Mouse (Mus musculus) hindbrain, embryonic 16.5 days (tissue): Measurements from ENCODE around the gene Cks2. TPM values are rescaled to one million over a fixed set of nuclear protein-coding genes. Genes with fewer than 3 reads are reported as not detected.

ENCODE experiments used
- ATAC-seq: fragments of 200-750 bp; cut with Nextera tagmentation; 2 replicates; pipeline ENCODE4 v1.8.0; 2017; ENCODE audit warnings: moderate TSS enrichment, moderate library complexity
- H3K27ac ChIP-seq: fragments of 300-500 bp; sonication (generic); 2 replicates; pipeline ENCODE4 v1.5.1; 2014; ENCODE audit warnings: low read depth, mild to moderate bottlenecking, control low read depth, low read length, moderate library complexity
- H3K27me3 ChIP-seq: fragments of 300-500 bp; sonication (generic); replicated peaks from 2 replicates; pipeline ENCODE4 v1.6.1; 2014; ENCODE audit warnings: low read length; ENCODE audit not compliant: control insufficient read depth, insufficient read depth
- H3K36me3 ChIP-seq: fragments of 300-500 bp; sonication (generic); 2 replicates; pipeline ENCODE4 v1.6.1; 2014; ENCODE audit warnings: mild to moderate bottlenecking, low read length, moderate library complexity, mixed read lengths; ENCODE audit not compliant: control insufficient read depth, insufficient read depth
- H3K4me1 ChIP-seq: fragments of 300-500 bp; sonication (generic); 2 replicates; pipeline ENCODE4 v1.6.1; 2014; ENCODE audit warnings: low read depth, low read length; ENCODE audit not compliant: control insufficient read depth, insufficient read depth
- H3K4me2 ChIP-seq: fragments of 300-500 bp; sonication (generic); 2 replicates; pipeline ENCODE4 v1.6.1; 2014; ENCODE audit warnings: mild to moderate bottlenecking, low read length, control low read depth, moderate library complexity
- H3K4me3 ChIP-seq: fragments of 300-500 bp; sonication (generic); 2 replicates; pipeline ENCODE4 v1.5.1; 2014; ENCODE audit warnings: mild to moderate bottlenecking, low read length, control low read depth, moderate library complexity
- H3K9ac ChIP-seq: fragments of 300-500 bp; sonication (generic); 2 replicates; pipeline ENCODE4 v1.6.1; 2014; ENCODE audit warnings: low read depth, mild to moderate bottlenecking, control low read depth, low read length, moderate library complexity
- H3K9me3 ChIP-seq: fragments of 300-500 bp; sonication (generic); 2 replicates; pipeline ENCODE4 v1.6.1; 2014; ENCODE audit warnings: mild to moderate bottlenecking, low read length, moderate library complexity; ENCODE audit not compliant: control insufficient read depth
- WGBS: fragments of 180-500 bp; shearing (Covaris S2); extraction: QIAGEN DNeasy Blood & Tissue Kit; methylation state at CpG from one replicate; pipeline ENCODE4 v1.1.7; 2014; 5-methylcytosine and 5-hydroxymethylcytosine counted together
- polyA plus RNA-seq: library from polyadenylated mRNA; unstranded; fragments of >200 nt; fragmentation: Nextera tagmentation; extraction: Ambion mirVana; gene quantifications from 2 replicates; pipeline ENCODE4 v1.2.1, GENCODE M21; 2015

Gene Cks2
- polyA plus RNA-seq, 1 experiment from 2014 or later = 49.7 TPM

DNA sequence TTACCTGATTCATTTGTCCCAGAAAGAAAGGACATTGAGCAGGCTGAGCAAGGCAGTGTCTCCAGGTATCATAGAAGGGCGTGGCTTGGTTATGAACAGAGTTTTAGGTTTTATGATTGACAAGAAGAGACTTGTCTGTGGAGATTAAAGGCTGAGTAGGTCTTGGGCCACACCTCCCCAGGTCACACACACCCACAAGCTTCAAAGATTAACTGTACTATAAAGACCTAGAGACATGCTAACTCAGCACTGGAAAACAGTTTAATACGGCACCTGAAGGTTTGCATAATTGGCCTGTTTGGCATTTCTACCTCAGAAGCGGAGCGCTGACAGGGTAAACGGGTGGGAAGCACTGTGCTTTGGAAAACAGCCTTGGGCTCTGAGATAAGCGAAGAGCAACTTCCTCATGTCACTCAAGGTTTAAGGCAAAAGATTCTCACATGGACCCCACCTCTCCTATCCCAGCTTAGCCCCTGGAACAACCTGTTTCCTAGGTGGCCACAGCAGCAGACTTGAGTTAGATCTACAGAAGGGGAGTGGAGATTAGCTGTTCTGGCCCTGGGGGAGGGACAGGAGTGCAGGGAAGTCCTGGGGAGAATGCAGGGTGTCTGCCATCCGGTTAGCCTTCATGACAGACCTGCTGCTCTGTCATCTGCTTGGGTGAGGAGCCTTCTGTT lies 40.4 kb downstream of the Cks2 start:
- Histone ChIP-seq H3K9ac (no peak overlapping the region), H3K4me1 (no peaks in the 10 kb centered on the region), H3K9me3 (no peaks in the 10 kb centered on the region), H3K36me3 (peaks cover 34% of the 10 kb centered on the region), H3K4me2 (no peak overlapping the region), H3K27me3 (no peaks in the 10 kb centered on the region), H3K27ac (no peak overlapping the region), H3K4me3 (no peak overlapping the region)
- ATAC-seq = no peak
- WGBS = 92% methylated on average over 7 of the region's 7 CpGs

DNA sequence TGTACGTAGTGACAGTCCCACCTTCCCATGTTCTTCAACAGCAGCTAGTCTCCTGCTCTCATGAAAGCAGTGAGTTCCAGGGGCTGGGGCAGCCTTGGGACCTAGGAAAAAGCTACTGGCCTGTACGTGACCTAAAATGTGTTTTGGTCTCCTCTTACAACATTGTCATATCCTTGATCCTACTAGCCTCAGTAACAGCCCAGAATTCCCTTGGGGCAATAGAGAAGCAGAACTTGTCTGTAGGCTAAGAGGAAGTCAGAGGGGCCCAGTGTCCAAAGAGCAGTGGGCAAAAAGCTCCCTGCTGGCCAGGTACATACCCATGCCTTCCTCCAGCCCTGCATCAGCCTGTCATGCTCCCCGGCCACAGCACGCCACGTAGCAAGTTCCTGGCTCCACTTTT lies 41.9 kb downstream of the Cks2 start:
- no peaks in the 10 kb centered on the region for H3K27me3 ChIP-seq
- no peaks in the 10 kb centered on the region for H3K4me1 ChIP-seq
- H3K9ac ChIP-seq = no peak overlapping the region
- peaks cover 21% of the 10 kb centered on the region for H3K36me3 ChIP-seq
- H3K27ac ChIP-seq = no peak overlapping the region
- 96% methylated on average over 5 of the region's 5 CpGs for WGBS
- no peaks in the 10 kb centered on the region for H3K9me3 ChIP-seq
- H3K4me2 ChIP-seq = no peak overlapping the region
- no peak overlapping the region for H3K4me3 ChIP-seq
- no peak for ATAC-seq

DNA sequence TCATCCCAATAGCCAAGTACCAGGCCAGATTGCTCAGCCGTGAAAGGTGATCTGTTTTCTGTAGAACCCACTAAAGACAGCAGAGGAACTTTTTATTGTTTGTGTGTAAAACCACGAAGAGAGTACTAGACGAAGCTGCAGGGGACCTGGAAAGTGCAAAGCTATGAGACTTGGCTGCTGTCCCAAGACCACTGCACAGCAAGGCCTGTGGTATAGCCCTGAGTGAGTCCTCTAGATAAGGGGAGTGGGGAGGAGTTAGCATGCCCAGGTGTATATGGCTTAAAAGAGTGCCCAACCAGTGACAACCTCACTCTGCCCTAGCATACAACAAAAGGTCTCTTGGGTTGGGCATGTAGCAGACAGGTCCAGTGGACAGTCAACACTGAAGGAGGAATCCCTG lies 43.7 kb downstream of the Cks2 start:
- WGBS = 45% methylated on average over 3 of the region's 3 CpGs
- peaks cover 18% of the 10 kb centered on the region for H3K36me3 ChIP-seq
- no peak for ATAC-seq

DNA sequence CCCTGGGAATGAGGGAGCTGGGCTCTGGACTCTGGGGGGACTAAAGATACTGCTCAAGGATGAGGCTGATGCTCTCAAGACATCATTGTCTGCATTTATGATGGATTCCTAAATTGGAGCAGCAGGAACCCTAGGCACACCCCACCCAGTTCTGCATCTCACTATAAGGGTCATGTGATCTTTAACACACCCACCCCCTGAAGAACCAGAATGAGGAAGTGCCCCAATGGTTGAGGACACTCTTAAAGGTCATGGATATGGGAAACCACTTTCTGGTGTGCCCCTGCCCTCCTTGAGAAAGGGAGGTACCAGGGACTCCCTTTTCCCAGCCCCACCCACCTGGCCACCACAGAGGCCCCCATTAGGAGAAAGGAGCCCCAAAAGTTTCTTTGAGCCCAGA lies 51.4 kb downstream of the Cks2 start:
- no peak overlapping the region for H3K4me3 ChIP-seq
- no peaks in the 10 kb centered on the region for H3K27me3 ChIP-seq
- H3K4me2 ChIP-seq = no peak overlapping the region
- H3K27ac ChIP-seq = no peak overlapping the region
- H3K9me3 ChIP-seq = no peaks in the 10 kb centered on the region
- H3K4me1 ChIP-seq = no peaks in the 10 kb centered on the region
- H3K36me3 ChIP-seq = peaks cover 6% of the 10 kb centered on the region
- no peak overlapping the region for H3K9ac ChIP-seq
- no peak for ATAC-seq

More for the DNA sequence above, 43.7 kb downstream of the Cks2 start:
- H3K9me3 ChIP-seq = no peaks in the 10 kb centered on the region
- H3K27ac ChIP-seq = no peak overlapping the region
- no peak overlapping the region for H3K9ac ChIP-seq
- no peak overlapping the region for H3K4me3 ChIP-seq
- no peak overlapping the region for H3K4me2 ChIP-seq
- H3K27me3 ChIP-seq = no peaks in the 10 kb centered on the region
- no peaks in the 10 kb centered on the region for H3K4me1 ChIP-seq

DNA sequence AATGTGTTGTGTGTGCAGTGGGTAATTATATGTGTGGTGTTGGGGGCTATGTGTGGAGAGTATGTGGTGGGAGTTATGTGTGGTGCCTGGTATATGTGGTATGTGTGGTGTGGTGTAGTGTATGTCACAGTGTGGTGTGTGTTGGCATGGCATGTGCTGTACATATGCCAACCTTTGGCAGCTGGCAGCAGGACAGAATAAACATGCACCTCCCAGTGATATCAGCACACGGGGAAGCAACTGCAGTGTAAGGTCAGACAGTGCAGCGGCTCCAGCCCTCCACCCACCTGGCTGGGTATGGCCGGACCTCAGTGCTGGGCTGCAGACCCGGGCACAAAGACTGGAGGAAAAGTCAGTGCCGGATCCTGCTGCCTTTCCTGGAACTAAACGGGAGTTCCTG lies 52.4 kb downstream of the Cks2 start:
- Histone ChIP-seq H3K36me3 (peaks cover 10% of the 10 kb centered on the region), H3K27ac (no peak overlapping the region), H3K9me3 (no peaks in the 10 kb centered on the region), H3K4me3 (no peak overlapping the region), H3K4me1 (no peaks in the 10 kb centered on the region), H3K9ac (no peak overlapping the region), H3K4me2 (no peak overlapping the region), H3K27me3 (no peaks in the 10 kb centered on the region)
- 81% methylated on average over 6 of the region's 6 CpGs for WGBS
- no peak for ATAC-seq

DNA sequence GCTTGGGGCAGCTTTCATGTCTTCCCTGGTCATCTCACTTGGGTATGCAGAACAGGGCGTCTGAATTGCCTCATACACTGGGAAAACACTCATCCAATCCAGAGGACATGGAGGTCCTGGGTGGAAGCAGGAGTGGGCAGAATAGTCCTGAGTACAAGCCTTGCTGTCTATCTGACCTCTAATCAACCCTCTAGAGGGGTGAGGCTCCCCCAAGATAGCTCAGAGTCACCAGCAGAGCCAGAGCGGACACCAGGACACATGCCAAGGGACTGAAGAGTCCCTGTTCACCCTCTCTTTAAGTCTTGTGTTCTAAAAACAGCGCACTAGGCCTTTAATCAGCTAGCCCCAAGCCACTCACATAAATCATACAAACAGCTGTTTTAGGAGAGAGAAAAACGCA lies 52.9 kb downstream of the Cks2 start:
- no peak for ATAC-seq
- Histone ChIP-seq H3K9me3 (no peaks in the 10 kb centered on the region), H3K36me3 (peaks cover 12% of the 10 kb centered on the region), H3K9ac (no peak overlapping the region), H3K4me3 (no peak overlapping the region), H3K4me2 (no peak overlapping the region), H3K4me1 (no peaks in the 10 kb centered on the region), H3K27ac (no peak overlapping the region), H3K27me3 (no peaks in the 10 kb centered on the region)
- 77% methylated on average over 4 of the region's 4 CpGs for WGBS

DNA sequence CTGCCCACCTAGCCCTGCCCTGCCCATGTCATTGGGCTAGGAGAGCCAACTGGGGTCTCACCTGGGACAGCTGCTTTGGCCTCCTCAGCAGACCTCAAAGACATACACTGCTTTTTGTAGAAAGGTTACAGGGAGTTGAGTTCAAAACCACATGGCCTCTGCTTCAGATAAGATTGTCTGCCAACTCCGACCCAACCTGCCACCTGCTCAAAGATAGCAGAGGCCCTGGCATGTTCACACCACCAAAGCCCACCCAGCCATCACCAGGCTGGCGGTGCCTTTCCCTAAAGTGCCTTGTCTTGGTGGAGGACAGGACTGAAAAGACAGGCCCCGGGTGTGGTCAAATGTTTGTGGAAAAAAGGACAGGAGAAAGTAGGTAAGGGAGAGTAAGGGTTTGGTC lies 53.3 kb downstream of the Cks2 start:
- WGBS = 98% methylated on average over 3 of the region's 3 CpGs
- H3K27ac ChIP-seq = no peak overlapping the region
- ATAC-seq = no peak

More for the DNA sequence above, 53.3 kb downstream of the Cks2 start:
- Histone ChIP-seq H3K4me2 (no peak overlapping the region), H3K27me3 (no peaks in the 10 kb centered on the region), H3K4me3 (no peak overlapping the region), H3K4me1 (no peaks in the 10 kb centered on the region), H3K9me3 (no peaks in the 10 kb centered on the region), H3K9ac (no peak overlapping the region), H3K36me3 (peaks cover 16% of the 10 kb centered on the region)

Other genes starting within 250 kb of the Cks2 start
- 15.0 and 17.1 TPM in 2 replicates for gene S1pr3, start 236.6 kb upstream of the Cks2 start, polyA plus RNA-seq
- 4.4 and 6.9 TPM in 2 replicates for gene Shc3, start 75.8 kb upstream of the Cks2 start, polyA plus RNA-seq
- gene Secisbp2, start 6.5 kb downstream of the Cks2 start, polyA plus RNA-seq = 27.4 and 28.6 TPM in 2 replicates
- 14.3 and 17.9 TPM in 2 replicates for gene Sema4d, start 148.5 kb downstream of the Cks2 start, polyA plus RNA-seq
- gene Gadd45g, start 201.4 kb downstream of the Cks2 start, polyA plus RNA-seq = 46.4 and 52.2 TPM in 2 replicates